Mouse (Mus musculus) liver, embryonic 12.5 days (tissue): ENCODE results near the gene Diras2. TPM values are rescaled to one million over a fixed set of nuclear protein-coding genes. Genes with fewer than 3 reads are reported as not detected.

Source experiments
- ATAC-seq: fragments of 200-750 bp; cut with Nextera tagmentation; 2 replicates; pipeline ENCODE4 v1.8.0; 2017; ENCODE audit warnings: moderate number of reproducible peaks, mild to moderate bottlenecking, moderate library complexity
- H3K27ac ChIP-seq: fragments of 300-500 bp; sonication (generic); 2 replicates; pipeline ENCODE4 v1.5.1; 2016; ENCODE audit warnings: mild to moderate bottlenecking
- H3K27me3 ChIP-seq: fragments of 300-500 bp; sonication (generic); replicated peaks from 2 replicates; pipeline ENCODE4 v1.6.1; 2016; ENCODE audit warnings: mild to moderate bottlenecking, moderate library complexity
- H3K36me3 ChIP-seq: fragments of 300-500 bp; sonication (generic); 2 replicates; pipeline ENCODE4 v1.6.1; 2016; ENCODE audit warnings: mild to moderate bottlenecking, moderate library complexity
- H3K4me1 ChIP-seq: fragments of 300-500 bp; sonication (generic); 2 replicates; pipeline ENCODE4 v1.6.1; 2016
- H3K4me2 ChIP-seq: fragments of 300-500 bp; sonication (generic); 2 replicates; pipeline ENCODE4 v1.6.1; 2016; ENCODE audit warnings: mild to moderate bottlenecking, moderate library complexity
- H3K4me3 ChIP-seq: fragments of 300-500 bp; sonication (generic); 2 replicates; pipeline ENCODE4 v1.5.1; 2016; ENCODE audit warnings: mild to moderate bottlenecking, moderate library complexity
- H3K9ac ChIP-seq: fragments of 300-500 bp; sonication (generic); 2 replicates; pipeline ENCODE4 v1.6.1; 2016; ENCODE audit warnings: mild to moderate bottlenecking, moderate library complexity
- H3K9me3 ChIP-seq: fragments of 300-500 bp; sonication (generic); replicated peaks from 2 replicates; pipeline ENCODE4 v1.6.1; 2016; ENCODE audit warnings: mild to moderate bottlenecking, moderate library complexity
- WGBS: fragments of 180-500 bp; shearing (Covaris S2); methylation state at CpG from one replicate; pipeline ENCODE4 v1.1.7; 2016; ENCODE audit not compliant: insufficient replicate concordance; 5-methylcytosine and 5-hydroxymethylcytosine counted together
- polyA plus RNA-seq: library from polyadenylated mRNA; unstranded; fragments of >200 nt; fragmentation: Nextera tagmentation; extraction: Ambion mirVana; gene quantifications from 2 replicates; pipeline ENCODE4 v1.2.1, GENCODE M21; 2016

Gene Diras2
- polyA plus RNA-seq, 1 experiment from 2014 or later, result 0.10 TPM

DNA sequence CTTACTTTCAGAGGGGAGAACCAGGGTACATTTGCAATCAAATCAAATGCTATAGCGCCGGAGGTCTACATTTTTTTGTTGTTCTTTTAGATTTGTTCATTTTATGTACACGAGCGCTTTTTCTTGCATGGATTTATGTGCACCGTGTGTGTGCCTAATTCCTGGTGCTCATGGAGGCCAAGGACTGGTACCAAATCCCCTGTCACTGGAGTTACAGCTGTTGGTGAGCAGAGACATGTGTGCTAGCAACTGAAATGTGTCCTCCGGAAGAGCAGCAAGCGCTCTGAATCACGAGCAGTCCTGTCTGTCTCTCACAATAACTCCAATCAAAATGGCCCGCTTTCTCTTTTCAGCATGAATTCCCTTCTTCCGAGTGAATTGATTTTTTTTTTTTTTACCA is 55.8 kb downstream of the Diras2 start:
- Histone ChIP-seq H3K9ac (no peak overlapping the region), H3K27me3 (no peaks in the 10 kb centered on the region), H3K4me2 (no peak overlapping the region), H3K36me3 (no peaks in the 10 kb centered on the region), H3K4me1 (no peaks in the 10 kb centered on the region), H3K4me3 (no peak overlapping the region), H3K27ac (no peak overlapping the region), H3K9me3 (no peaks in the 10 kb centered on the region)
- no peak for ATAC-seq
- 70% methylated on average over 10 of the region's 10 CpGs for WGBS

DNA sequence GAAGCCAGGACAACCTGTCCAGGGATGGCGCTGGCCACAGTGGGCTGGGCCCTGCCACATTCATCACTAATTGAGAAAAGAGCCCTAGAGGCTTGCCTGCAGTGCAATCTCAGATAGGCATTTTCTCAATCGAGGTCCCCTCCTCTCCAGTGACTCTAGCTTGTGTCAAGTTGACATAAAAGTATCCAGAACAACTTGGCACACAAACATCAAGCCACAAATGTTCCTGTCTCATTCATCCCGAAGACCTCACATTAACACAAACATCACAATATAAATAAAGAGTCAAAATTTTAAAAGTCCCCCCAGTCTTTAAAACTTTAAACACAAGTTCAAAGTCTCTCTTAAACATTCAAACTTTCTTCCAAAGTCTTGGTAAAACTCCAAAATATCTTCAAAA is 56.3 kb downstream of the Diras2 start:
- H3K36me3 ChIP-seq, result no peaks in the 10 kb centered on the region
- WGBS, result 51% methylated on average over 3 of the region's 3 CpGs
- no peak for ATAC-seq
- H3K27me3 ChIP-seq, result no peaks in the 10 kb centered on the region
- H3K27ac ChIP-seq, result no peak overlapping the region
- no peak overlapping the region for H3K4me3 ChIP-seq
- H3K4me1 ChIP-seq, result no peaks in the 10 kb centered on the region
- H3K4me2 ChIP-seq, result no peak overlapping the region
- H3K9me3 ChIP-seq, result no peaks in the 10 kb centered on the region
- no peak overlapping the region for H3K9ac ChIP-seq

DNA sequence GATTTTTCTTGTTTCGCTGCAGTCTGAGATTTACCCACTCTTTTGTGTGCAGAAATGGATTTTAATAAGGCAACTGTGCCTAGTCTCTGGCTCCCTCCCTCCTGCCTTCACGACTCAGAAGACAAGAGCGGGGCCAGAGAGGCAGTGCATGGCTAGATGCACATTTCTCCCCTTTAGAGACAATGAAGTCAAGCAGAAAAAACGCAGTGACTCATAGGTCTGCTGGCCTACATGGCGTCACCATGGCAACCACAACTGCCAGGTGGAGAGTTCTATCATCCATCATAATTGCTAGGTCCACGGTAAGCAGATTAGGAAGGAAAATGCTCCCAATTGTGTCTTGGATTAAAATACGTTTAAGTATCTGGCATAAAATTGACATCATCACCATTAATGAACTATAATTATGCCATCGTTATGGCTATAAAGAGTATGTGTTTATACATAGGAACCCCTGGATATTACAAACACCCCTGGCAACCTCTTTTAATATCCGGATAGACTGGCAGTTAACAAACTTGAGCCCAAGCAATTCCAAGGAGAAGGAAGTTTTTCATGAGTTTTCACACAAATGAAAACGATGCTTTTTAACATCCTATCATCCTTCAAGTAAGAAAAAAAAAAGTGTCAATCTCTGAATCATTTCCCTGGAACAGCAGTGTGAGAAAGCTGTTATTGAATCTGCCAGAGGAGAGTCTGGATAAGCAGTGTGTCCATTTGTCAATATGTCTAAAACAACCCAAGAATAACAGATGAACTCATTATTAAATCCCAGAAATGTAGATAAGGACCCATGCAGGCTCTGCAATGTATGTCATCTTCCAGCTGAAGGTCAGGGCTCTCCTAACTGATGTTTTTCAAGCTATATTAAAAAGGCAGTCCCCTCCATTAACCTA is 61.0 kb downstream of the Diras2 start:
- ATAC-seq, result no peak
- WGBS, result 54% methylated on average over 10 of the region's 10 CpGs
- no peaks in the 10 kb centered on the region for H3K9me3 ChIP-seq

DNA sequence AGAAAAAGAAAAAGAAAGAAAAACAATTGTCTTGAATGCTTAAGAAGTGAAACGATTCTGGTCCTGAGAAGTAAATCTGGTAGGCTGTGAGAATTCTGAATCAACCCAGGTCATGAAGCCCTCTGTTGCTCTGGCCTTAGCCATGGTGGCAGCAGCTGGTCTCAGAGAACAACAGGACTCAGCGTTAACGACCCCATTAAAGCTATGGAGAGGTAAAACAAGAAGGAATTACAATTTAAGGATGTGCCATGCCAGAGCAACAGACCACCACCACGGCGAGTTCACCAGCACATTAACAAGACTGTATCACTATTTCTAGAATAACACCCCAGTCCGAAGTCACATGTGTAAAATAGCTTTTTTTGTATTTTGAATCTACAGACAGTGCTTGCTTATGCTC is 65.9 kb downstream of the Diras2 start:
- H3K4me3 ChIP-seq, result no peak overlapping the region
- no peaks in the 10 kb centered on the region for H3K9me3 ChIP-seq
- no peaks in the 10 kb centered on the region for H3K27me3 ChIP-seq
- no peak for ATAC-seq
- no peak overlapping the region for H3K27ac ChIP-seq
- no peaks in the 10 kb centered on the region for H3K4me1 ChIP-seq
- WGBS, result 59% methylated on average over 6 of the region's 6 CpGs
- H3K36me3 ChIP-seq, result no peaks in the 10 kb centered on the region
- H3K9ac ChIP-seq, result no peak overlapping the region
- H3K4me2 ChIP-seq, result no peak overlapping the region

More for the DNA sequence above, 61.0 kb downstream of the Diras2 start:
- H3K4me1 ChIP-seq, result no peaks in the 10 kb centered on the region
- no peak overlapping the region for H3K4me2 ChIP-seq
- H3K27me3 ChIP-seq, result no peaks in the 10 kb centered on the region
- no peak overlapping the region for H3K9ac ChIP-seq
- no peak overlapping the region for H3K4me3 ChIP-seq
- H3K27ac ChIP-seq, result no peak overlapping the region
- no peaks in the 10 kb centered on the region for H3K36me3 ChIP-seq

DNA sequence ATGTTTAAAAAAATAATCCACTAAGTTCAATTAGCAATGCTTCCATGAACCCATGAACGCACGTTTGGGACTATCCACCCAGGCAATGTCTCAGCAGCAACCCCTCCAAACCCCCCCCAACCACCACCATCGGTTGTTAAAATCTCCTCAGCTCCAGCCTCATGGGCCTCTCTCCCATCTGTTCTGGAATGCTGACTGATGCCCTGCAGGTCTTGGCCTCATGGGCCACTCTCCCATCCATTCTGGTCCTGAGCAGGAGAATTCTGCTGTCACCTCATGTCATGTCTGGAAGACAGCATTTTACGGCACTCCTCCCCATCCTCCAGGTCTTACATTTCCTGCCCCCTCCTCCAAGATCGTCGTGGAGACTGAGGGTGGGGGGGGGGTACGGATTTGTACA is 71.1 kb downstream of the Diras2 start:
- H3K4me2 ChIP-seq, result no peak overlapping the region
- no peaks in the 10 kb centered on the region for H3K4me1 ChIP-seq
- H3K9me3 ChIP-seq, result no peaks in the 10 kb centered on the region
- ATAC-seq, result no peak
- H3K27me3 ChIP-seq, result no peaks in the 10 kb centered on the region
- no peak overlapping the region for H3K4me3 ChIP-seq
- H3K36me3 ChIP-seq, result no peaks in the 10 kb centered on the region
- no peak overlapping the region for H3K27ac ChIP-seq
- WGBS, result 69% methylated on average over 7 of the region's 7 CpGs
- H3K9ac ChIP-seq, result no peak overlapping the region

DNA sequence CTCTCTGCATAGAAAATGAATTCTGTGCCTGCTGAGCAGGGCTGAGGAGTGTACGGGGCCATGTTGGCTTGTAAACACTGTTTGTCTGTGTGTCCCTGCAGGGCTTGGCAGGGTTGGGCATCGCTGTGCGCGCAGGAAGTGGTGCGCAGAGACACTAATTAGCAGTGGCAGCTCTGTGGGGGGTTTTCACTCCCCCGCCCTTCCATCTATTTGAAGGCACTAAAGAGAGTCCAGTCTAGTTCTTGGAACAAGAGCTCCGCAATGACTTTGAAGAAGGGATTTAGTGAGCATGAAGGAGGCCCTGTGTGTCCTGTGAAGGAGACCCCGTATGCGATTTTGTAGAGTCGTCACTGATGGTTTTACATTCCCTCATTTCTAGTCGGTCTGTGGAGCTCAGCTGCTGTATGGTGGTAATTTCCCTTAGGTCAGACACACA is 73.2 kb downstream of the Diras2 start:
- Histone ChIP-seq H3K27ac (no peak overlapping the region), H3K4me1 (no peaks in the 10 kb centered on the region), H3K9me3 (no peaks in the 10 kb centered on the region), H3K4me2 (no peak overlapping the region), H3K27me3 (no peaks in the 10 kb centered on the region), H3K36me3 (no peaks in the 10 kb centered on the region), H3K4me3 (no peak overlapping the region), H3K9ac (no peak overlapping the region)
- WGBS, result 78% methylated on average over 11 of the region's 11 CpGs
- no peak for ATAC-seq

DNA sequence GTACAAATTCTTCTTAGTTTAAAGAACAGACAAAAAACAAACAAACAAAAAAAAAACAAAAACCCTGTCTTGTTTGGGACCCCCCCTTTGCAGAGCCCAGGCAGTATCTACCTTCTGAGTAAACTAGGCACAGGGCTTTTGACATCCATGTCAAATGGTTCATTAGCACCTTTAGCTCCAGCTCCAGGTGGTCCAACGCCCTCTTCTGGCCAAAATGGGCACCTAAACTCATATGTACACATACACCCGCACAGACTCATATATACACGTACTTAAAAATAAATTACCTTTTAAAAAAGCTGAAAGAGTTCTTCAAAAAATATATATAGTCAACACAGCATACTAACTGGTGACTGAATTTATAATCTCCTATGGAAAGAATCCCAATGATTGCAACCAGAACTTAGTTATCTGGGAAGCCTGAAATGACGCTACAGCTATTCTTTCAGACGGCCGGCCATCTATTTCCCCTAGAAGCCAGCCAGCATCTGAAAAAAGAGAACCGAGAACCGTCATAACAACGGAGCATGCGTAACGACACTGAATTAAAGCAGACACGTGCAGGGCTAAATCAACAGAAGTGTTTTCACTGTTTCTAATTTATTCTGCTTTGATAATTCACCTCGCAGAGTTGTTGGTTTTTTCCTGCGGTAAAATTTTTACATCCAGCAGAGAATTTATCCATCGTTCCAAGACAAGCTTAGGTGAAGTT is 73.7 kb downstream of the Diras2 start:
- Histone ChIP-seq H3K27ac (no peak overlapping the region), H3K4me2 (no peak overlapping the region), H3K4me1 (no peaks in the 10 kb centered on the region), H3K4me3 (no peak overlapping the region), H3K9ac (no peak overlapping the region), H3K27me3 (no peaks in the 10 kb centered on the region), H3K36me3 (no peaks in the 10 kb centered on the region), H3K9me3 (no peaks in the 10 kb centered on the region)
- 78% methylated on average over 15 of the region's 15 CpGs for WGBS
- no peak for ATAC-seq

DNA sequence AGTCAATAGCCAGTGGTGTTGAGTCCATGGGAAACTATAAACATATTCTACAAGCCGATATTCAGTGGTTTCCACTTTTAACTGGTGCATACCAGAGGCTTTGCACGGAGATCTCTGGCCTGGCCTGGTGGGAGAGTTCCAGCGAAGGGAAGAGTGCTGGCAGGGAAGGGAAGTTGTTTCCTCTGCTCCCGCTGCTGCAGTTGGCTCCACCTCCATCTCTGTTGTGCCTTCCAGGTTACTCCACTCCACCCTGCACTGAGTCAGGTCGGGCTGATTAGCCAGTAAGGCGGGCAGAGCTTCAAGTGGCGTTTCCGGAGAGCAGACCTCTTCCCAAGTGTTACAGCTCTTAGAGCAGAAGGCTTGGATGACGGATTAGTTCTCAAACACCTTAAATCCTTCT is 75.8 kb downstream of the Diras2 start:
- no peak overlapping the region for H3K4me3 ChIP-seq
- H3K36me3 ChIP-seq, result no peaks in the 10 kb centered on the region
- H3K4me2 ChIP-seq, result no peak overlapping the region
- H3K9me3 ChIP-seq, result no peaks in the 10 kb centered on the region
- WGBS, result 28% methylated on average over 9 of the region's 9 CpGs
- no peaks in the 10 kb centered on the region for H3K27me3 ChIP-seq
- H3K9ac ChIP-seq, result no peak overlapping the region
- H3K4me1 ChIP-seq, result no peaks in the 10 kb centered on the region
- H3K27ac ChIP-seq, result no peak overlapping the region
- ATAC-seq, result no peak

DNA sequence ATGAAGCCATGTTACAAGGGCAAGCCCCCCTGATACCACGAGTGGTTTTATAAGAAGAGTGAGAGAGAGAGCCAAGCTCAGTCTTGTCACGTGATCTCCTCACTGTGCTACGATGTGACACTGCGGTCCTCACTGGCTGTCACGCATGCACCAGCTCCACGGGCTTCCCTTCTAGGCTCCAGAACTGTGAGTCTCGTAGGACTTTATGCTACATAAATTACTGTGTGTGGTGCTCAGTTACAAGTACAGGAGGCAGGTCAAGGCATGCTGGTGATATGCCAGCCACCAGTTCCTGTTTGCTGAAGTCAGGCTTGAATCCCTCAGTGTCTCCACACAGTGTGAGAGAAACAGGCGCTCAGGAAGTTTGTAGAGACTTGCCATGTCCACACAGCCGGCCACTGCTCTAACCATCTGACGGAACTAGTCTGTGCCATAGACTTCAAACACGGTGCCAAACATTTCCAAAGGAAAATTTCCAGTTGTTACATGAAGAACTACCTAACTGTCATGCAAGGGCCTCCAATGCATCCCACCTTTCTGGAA is 76.3 kb downstream of the Diras2 start:
- 65% methylated on average over 11 of the region's 11 CpGs for WGBS
- no peak overlapping the region for H3K27ac ChIP-seq
- no peaks in the 10 kb centered on the region for H3K27me3 ChIP-seq
- no peak overlapping the region for H3K4me2 ChIP-seq
- H3K9ac ChIP-seq, result no peak overlapping the region
- no peaks in the 10 kb centered on the region for H3K36me3 ChIP-seq
- H3K4me3 ChIP-seq, result no peak overlapping the region
- ATAC-seq, result no peak
- no peaks in the 10 kb centered on the region for H3K9me3 ChIP-seq
- no peaks in the 10 kb centered on the region for H3K4me1 ChIP-seq

Other genes starting within 250 kb of the Diras2 start
- gene Syk, start 51.9 kb upstream of the Diras2 start, polyA plus RNA-seq, result 8.5 and 9.8 TPM in 2 replicates